Mouse (Mus musculus): ENCODE results near the gene Mgst2.
A peak's percentile ranks its signal among the peaks of the same experiment; 100 is the strongest.

Mgst2 gene

GRCm38 (mm10) chr3:51660060-51660459 is at the start of gene Mgst2:
TSS of gene Mgst2 (plus strand) at chr3:51660360.
- no peak for DNase-seq (ENCODE audit: low read depth)

GRCm38 (mm10) chr3:51611972-51612371 is 48.2 kb upstream of the Mgst2 start:
- peak; percentile 86 for DNase-seq (ENCODE audit: low read depth)

GRCm38 (mm10) chr3:51612398-51613356 is 47.5 kb upstream of the Mgst2 start:
- DNase-seq (ENCODE audit: low read depth) = no peak

GRCm38 (mm10) chr3:51614278-51614677 is 45.9 kb upstream of the Mgst2 start:
- no peak for DNase-seq (ENCODE audit: low read depth)

- no peak for DNase-seq (ENCODE audit: low read depth)
Measured at GRCm38 (mm10) chr3:51623956-51624355, 36.2 kb upstream of the Mgst2 start.

- DNase-seq (ENCODE audit: low read depth) = no peak
Measured at GRCm38 (mm10) chr3:51627741-51628140, 32.4 kb upstream of the Mgst2 start.

- peak; percentile 34 for DNase-seq (ENCODE audit: low read depth)
Measured at GRCm38 (mm10) chr3:51628977-51629376, 31.2 kb upstream of the Mgst2 start.

GRCm38 (mm10) chr3:51630746-51631145 is 29.4 kb upstream of the Mgst2 start:
- DNase-seq (ENCODE audit: low read depth) = no peak

GRCm38 (mm10) chr3:51631971-51632370 is 28.2 kb upstream of the Mgst2 start:
- no peak for DNase-seq (ENCODE audit: low read depth)

GRCm38 (mm10) chr3:51634451-51634850 is 25.7 kb upstream of the Mgst2 start:
- DNase-seq (ENCODE audit: low read depth) = peak; percentile 44

- no peak for DNase-seq (ENCODE audit: low read depth)
Measured at GRCm38 (mm10) chr3:51635960-51636359, 24.2 kb upstream of the Mgst2 start.

GRCm38 (mm10) chr3:51636700-51637099 is 23.5 kb upstream of the Mgst2 start:
- DNase-seq (ENCODE audit: low read depth) = peak; percentile 70

- no peak for DNase-seq (ENCODE audit: low read depth)
Measured at GRCm38 (mm10) chr3:51637326-51637725, 22.8 kb upstream of the Mgst2 start.

- DNase-seq (ENCODE audit: low read depth) = no peak
Measured at GRCm38 (mm10) chr3:51638260-51638659, 21.9 kb upstream of the Mgst2 start.

GRCm38 (mm10) chr3:51645484-51645883 is 14.7 kb upstream of the Mgst2 start:
- DNase-seq (ENCODE audit: low read depth) = no peak

GRCm38 (mm10) chr3:51646301-51646700 is 13.9 kb upstream of the Mgst2 start:
- no peak for DNase-seq (ENCODE audit: low read depth)

- DNase-seq (ENCODE audit: low read depth) = no peak
Measured at GRCm38 (mm10) chr3:51647356-51647755, 12.8 kb upstream of the Mgst2 start.

GRCm38 (mm10) chr3:51648037-51648664 is 12.0 kb upstream of the Mgst2 start:
- DNase-seq (ENCODE audit: low read depth) = peak; percentile 83

- DNase-seq (ENCODE audit: low read depth) = no peak
Measured at GRCm38 (mm10) chr3:51649426-51649825, 10.7 kb upstream of the Mgst2 start.

- DNase-seq (ENCODE audit: low read depth) = no peak
Measured at GRCm38 (mm10) chr3:51649986-51650385, 10.2 kb upstream of the Mgst2 start.

- peak; percentile 70 for DNase-seq (ENCODE audit: low read depth)
Measured at GRCm38 (mm10) chr3:51651149-51651548, 9.0 kb upstream of the Mgst2 start.

- DNase-seq (ENCODE audit: low read depth) = peak; percentile 90
Measured at GRCm38 (mm10) chr3:51652292-51652691, 7.9 kb upstream of the Mgst2 start.

- peak; percentile 98 for DNase-seq (ENCODE audit: low read depth)
Measured at GRCm38 (mm10) chr3:51652701-51653100, 7.5 kb upstream of the Mgst2 start.
